Mouse (Mus musculus): ENCODE data around the gene Tef. TPM values are rescaled to one million over a fixed set of nuclear protein-coding genes. Genes with fewer than 3 reads are reported as not detected.

Tef gene
- 35.2 TPM for polyA plus RNA-seq (2014; fragmentation: Illumina TruSeq; extraction: RNeasy Lipid Tissue Mini Kit (QIAGEN cat#74804))

DNA sequence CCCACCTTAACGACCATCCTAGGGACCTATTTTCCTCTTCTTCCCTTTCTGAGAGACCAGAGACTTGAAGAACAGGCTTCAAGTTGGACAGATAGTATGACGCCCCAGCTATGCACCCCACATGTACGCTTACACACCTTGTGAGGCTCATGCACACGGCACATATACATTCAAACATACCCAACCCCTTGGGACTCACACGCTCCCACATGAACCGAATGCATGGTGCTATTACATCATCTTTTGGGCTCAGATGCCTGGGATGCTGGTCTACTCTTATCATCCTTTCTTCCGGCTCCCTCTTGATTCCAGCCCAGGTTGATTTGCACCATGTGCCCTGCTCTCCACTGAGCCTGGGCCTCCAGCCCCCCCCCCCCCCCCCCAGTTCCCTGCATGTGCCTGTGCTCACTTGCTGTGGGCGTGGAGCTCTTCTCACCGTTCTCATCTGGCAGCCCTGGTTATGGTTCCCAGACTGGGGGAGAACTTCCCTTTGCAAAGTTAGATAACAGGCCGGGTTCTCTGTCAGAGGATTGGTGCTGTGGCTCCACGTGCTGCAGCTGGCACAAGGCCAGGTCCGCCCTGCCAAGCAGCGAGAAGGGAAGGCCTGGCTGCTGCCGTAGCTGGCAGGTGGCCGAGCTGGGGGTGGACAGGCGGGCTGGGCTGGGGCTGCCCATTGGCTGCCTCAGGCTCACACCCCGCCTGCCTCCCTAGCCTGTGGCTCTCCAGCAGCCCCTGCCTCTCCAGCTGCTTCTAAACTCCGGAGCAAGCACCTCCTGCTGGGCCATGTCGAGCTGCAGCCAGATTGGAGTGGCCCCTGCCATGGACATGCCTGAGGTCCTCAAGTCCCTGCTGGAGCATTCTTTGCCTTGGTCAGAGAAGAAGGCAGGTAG is at the start of gene Tef:
TSS of gene Tef (plus strand) at position 421 of the 890 bp plus-strand sequence.

GRCm38 (mm10) chr15:81858517-81859329 is 56.5 kb downstream of the Tef start, which contains the start of gene Tob2:
Tob2 (minus strand) TSS chr15:81858796.

DNA sequence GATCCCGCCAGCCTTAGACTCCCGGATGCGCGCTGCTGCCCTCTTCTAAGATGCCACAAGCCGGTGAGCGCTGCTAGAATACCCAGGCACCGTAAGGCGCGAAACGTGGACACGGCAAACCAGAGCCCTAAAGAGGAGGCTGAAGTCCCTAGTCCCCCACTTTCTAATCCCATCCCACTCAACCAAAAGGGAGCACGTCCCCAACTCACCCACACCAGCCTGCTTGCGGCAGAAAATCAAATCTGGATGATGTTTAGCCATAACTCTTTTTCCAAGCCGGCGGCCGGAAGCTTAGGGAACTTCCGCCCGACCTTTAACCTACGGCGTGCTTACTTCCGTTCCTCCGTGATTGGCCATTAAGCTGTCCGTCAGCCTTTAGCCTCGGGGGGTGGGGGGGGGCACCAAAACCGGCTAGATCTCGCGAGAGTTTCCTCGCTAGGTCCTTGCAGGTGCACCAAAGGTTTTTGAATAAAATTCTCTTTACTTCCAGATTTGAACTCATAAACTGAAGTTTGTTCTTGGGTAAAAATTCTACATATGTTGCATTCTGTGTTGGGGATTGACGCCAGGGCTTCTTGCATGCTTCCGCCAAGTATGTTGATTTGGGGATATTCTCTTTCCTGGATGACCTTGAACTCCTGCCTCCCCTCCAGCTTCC is 69.5 kb downstream of the Tef start, which contains the start of gene Phf5a:
TSS of gene Phf5a (minus strand) at position 308 of the 658 bp plus-strand sequence.

GRCm38 (mm10) chr15:81872262-81873136 is 70.3 kb downstream of the Tef start, which contains the start of gene Aco2:
Aco2 (plus strand) TSS chr15:81872309.

Other genes starting within 250 kb of the Tef start
- gene Ep300, start 217.1 kb upstream of the Tef start, polyA plus RNA-seq (2014; fragmentation: Illumina TruSeq; extraction: RNeasy Lipid Tissue Mini Kit (QIAGEN cat#74804)): 115 TPM
- gene L3mbtl2, start 138.5 kb upstream of the Tef start, polyA plus RNA-seq (2014; fragmentation: Illumina TruSeq; extraction: RNeasy Lipid Tissue Mini Kit (QIAGEN cat#74804)): 0.94 TPM
- gene Chadl, start 105.1 kb upstream of the Tef start, polyA plus RNA-seq (2014; fragmentation: Illumina TruSeq; extraction: RNeasy Lipid Tissue Mini Kit (QIAGEN cat#74804)): not detected
- 17.6 TPM for gene Zc3h7b, start 57.4 kb upstream of the Tef start, polyA plus RNA-seq (2014; fragmentation: Illumina TruSeq; extraction: RNeasy Lipid Tissue Mini Kit (QIAGEN cat#74804))
- 6.7 TPM for gene Rangap1, start 56.9 kb upstream of the Tef start, polyA plus RNA-seq (2014; fragmentation: Illumina TruSeq; extraction: RNeasy Lipid Tissue Mini Kit (QIAGEN cat#74804))
- gene Tob2, start 56.4 kb downstream of the Tef start, polyA plus RNA-seq (2014; fragmentation: Illumina TruSeq; extraction: RNeasy Lipid Tissue Mini Kit (QIAGEN cat#74804)): 6.9 TPM
- gene Phf5a, start 69.5 kb downstream of the Tef start, polyA plus RNA-seq (2014; fragmentation: Illumina TruSeq; extraction: RNeasy Lipid Tissue Mini Kit (QIAGEN cat#74804)): 20.4 TPM
- 33.5 TPM for gene Aco2, start 69.9 kb downstream of the Tef start, polyA plus RNA-seq (2014; fragmentation: Illumina TruSeq; extraction: RNeasy Lipid Tissue Mini Kit (QIAGEN cat#74804))
- gene Polr3h, start 123.8 kb downstream of the Tef start, polyA plus RNA-seq (2014; fragmentation: Illumina TruSeq; extraction: RNeasy Lipid Tissue Mini Kit (QIAGEN cat#74804)): 1.8 TPM
- gene Csdc2, start 134.3 kb downstream of the Tef start, polyA plus RNA-seq (2014; fragmentation: Illumina TruSeq; extraction: RNeasy Lipid Tissue Mini Kit (QIAGEN cat#74804)): 1.2 TPM
- not detected for gene Pmm1, start 158.5 kb downstream of the Tef start, polyA plus RNA-seq (2014; fragmentation: Illumina TruSeq; extraction: RNeasy Lipid Tissue Mini Kit (QIAGEN cat#74804))
- not detected for gene 1700029P11Rik, start 178.1 kb downstream of the Tef start, polyA plus RNA-seq (2014; fragmentation: Illumina TruSeq; extraction: RNeasy Lipid Tissue Mini Kit (QIAGEN cat#74804))
- gene Xrcc6, start 185.4 kb downstream of the Tef start, polyA plus RNA-seq (2014; fragmentation: Illumina TruSeq; extraction: RNeasy Lipid Tissue Mini Kit (QIAGEN cat#74804)): 146 TPM
- 10.5 TPM for gene Desi1, start 231.4 kb downstream of the Tef start, polyA plus RNA-seq (2014; fragmentation: Illumina TruSeq; extraction: RNeasy Lipid Tissue Mini Kit (QIAGEN cat#74804))
- gene Snu13, start 245.2 kb downstream of the Tef start, polyA plus RNA-seq (2014; fragmentation: Illumina TruSeq; extraction: RNeasy Lipid Tissue Mini Kit (QIAGEN cat#74804)): 600 TPM